Mouse (Mus musculus): ENCODE measurements at regions not wholly inside any gene's neighbourhood (a gene's known extent, or its start where the extent isn't known, plus 50 kb on each side); places are given as distances from the start of the nearest gene placed in this dataset.

- TF ChIP-seq ZNF384 (IDR thresholded peaks at IDR 0.05; ENCODE audit: low read depth, low read length) (peak; percentile 61; the same call in 1 of the 2 replicates), CHD1 (IDR thresholded peaks at IDR 0.05; ENCODE audit: low read depth, low read length) (no peak), CTCF (conservative IDR thresholded peaks at IDR 0.05 in 1 of 2, IDR thresholded peaks at IDR 0.05 in 1 of 2; ENCODE audit: low read depth in 2 of 2, low read length in 2 of 2) (no peak), USF2 (conservative IDR thresholded peaks at IDR 0.05; ENCODE audit: low read depth, low read length) (no peak), POLR2A (IDR thresholded peaks at IDR 0.05; ENCODE audit: low read depth, low read length) (no peak)
Observed at GRCm38 (mm10) chr17:45953523-45953922, 78.6 kb downstream of the Vegfa start.

Measured in CH12.LX (cell line).